Mouse (Mus musculus) stomach, postnatal 0 days (tissue): Measurements from ENCODE around the gene Psapl1. TPM values are rescaled to one million over a fixed set of nuclear protein-coding genes. Genes with fewer than 3 reads are reported as not detected.
A peak's percentile ranks its signal among the peaks of the same experiment; 100 is the strongest.

ENCODE experiments used
- ATAC-seq: fragments of 200-750 bp; cut with Nextera tagmentation; 2 replicates; pipeline ENCODE4 v1.8.0; 2017; ENCODE audit not compliant: low FRiP score, low TSS enrichment
- DNase-seq: peaks from one replicate; pipeline ENCODE4 v3.0.0-alpha.2; 2016; ENCODE audit warnings: low spot score
- H3K27ac ChIP-seq: fragments of 300-500 bp; sonication (generic); replicated peaks from 2 replicates; pipeline ENCODE4 v1.5.1; 2014; ENCODE audit warnings: mild to moderate bottlenecking, control low read depth
- H3K27me3 ChIP-seq: fragments of 300-500 bp; sonication (generic); 2 replicates; pipeline ENCODE4 v1.6.1; 2014; ENCODE audit warnings: low read length; ENCODE audit not compliant: control insufficient read depth, insufficient read depth
- H3K36me3 ChIP-seq: fragments of 300-500 bp; sonication (generic); 2 replicates; pipeline ENCODE4 v1.6.1; 2014; ENCODE audit warnings: low read length, mixed read lengths; ENCODE audit not compliant: control insufficient read depth, insufficient read depth
- H3K4me1 ChIP-seq: fragments of 300-500 bp; sonication (generic); replicated peaks from 2 replicates; pipeline ENCODE4 v1.6.1; 2014; ENCODE audit warnings: antibody characterized with exemption; ENCODE audit not compliant: control insufficient read depth, insufficient read depth
- H3K4me2 ChIP-seq: fragments of 300-500 bp; sonication (generic); replicated peaks from 2 replicates; pipeline ENCODE4 v1.6.1; 2014; ENCODE audit warnings: low read depth, mild to moderate bottlenecking, control low read depth, moderate library complexity
- H3K4me3 ChIP-seq: fragments of 300-500 bp; sonication (generic); 2 replicates; pipeline ENCODE4 v1.5.1; 2014; ENCODE audit warnings: low read depth, low read length, control low read depth
- H3K9ac ChIP-seq: fragments of 300-500 bp; sonication (generic); 2 replicates; pipeline ENCODE4 v1.6.1; 2014; ENCODE audit warnings: mild to moderate bottlenecking, low read length, control low read depth, mixed read lengths
- H3K9me3 ChIP-seq: fragments of 300-500 bp; sonication (generic); 2 replicates; pipeline ENCODE4 v1.6.1; 2016; ENCODE audit warnings: low read length; ENCODE audit not compliant: control insufficient read depth
- CTCF ChIP-seq: IDR thresholded peaks from 2 replicates; pipeline ENCODE4 v1.5.1; 2016; ENCODE audit warnings: antibody characterized with exemption, low read depth, mild to moderate bottlenecking, moderate library complexity
- EP300 ChIP-seq: optimal IDR thresholded peaks from 2 replicates; pipeline ENCODE3; 2016; ENCODE audit warnings: antibody characterized with exemption
- WGBS: fragments of 180-500 bp; shearing (Covaris S2); extraction: QIAGEN DNeasy Blood & Tissue Kit; methylation state at CpG from one replicate; pipeline ENCODE4 v1.1.7; 2014; 5-methylcytosine and 5-hydroxymethylcytosine counted together
- polyA plus RNA-seq: library from polyadenylated mRNA; unstranded; fragments of >200 nt; fragmentation: Nextera tagmentation; extraction: Ambion mirVana; gene quantifications from 2 replicates; pipeline ENCODE4 v1.2.1, GENCODE M21; 2015

Psapl1 gene
- polyA plus RNA-seq, 1 experiment from 2014 or later, result 314 TPM

DNA sequence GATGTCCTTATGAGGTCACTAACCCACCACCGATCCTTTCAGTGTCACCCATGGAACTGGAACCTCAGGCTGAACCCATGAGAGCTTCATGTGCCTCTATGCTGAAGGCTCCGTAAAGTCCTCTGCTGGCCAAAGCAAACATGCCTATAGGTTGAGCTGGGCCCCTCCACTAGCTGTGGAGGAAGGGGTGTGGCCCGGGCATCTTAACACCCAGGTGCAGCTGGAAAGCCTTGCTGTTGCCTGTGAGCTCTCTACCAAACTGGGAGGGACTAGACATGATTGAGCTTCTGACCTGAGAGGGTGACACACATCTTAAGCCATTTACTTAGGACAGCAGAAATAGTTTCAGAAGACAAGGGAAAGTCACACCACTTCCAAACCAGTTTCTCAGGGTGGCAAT lies 5.0 kb downstream of the Psapl1 start:
- TF ChIP-seq CTCF, result no peak
- no peak for TF ChIP-seq EP300

DNA sequence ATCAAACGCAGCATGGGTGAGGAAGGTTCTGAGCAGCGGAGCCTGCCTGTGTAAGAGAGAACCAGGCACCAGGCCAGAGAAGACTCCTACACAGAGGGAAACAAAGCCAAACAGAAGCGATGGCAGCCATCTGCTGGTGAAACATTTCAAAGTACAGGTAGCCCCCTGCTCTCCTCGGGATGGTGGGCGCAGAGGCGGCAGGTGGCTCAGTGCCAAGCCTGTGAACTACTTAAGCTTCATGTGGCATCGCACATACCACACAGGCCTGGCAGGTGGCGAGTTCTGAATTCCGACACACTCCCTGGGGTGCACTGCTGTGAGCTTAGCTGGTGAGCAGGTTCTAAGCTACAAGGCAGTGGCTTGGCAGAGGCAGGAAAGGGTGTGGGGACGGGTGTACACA lies 9.5 kb downstream of the Psapl1 start:
- no peak for DNase-seq
- WGBS, result 73% methylated on average over 10 of the region's 10 CpGs
- TF ChIP-seq CTCF, result 0 out of 2 replicates have a peak, but pooled peaks have one; percentile 6
- TF ChIP-seq EP300, result no peak

More for the DNA sequence above, 5.0 kb downstream of the Psapl1 start:
- Histone ChIP-seq H3K9me3 (no peaks in the 10 kb centered on the region), H3K27me3 (no peaks in the 10 kb centered on the region), H3K9ac (no peak overlapping the region), H3K4me3 (no peak overlapping the region), H3K4me1 (no peaks in the 10 kb centered on the region), H3K36me3 (no peaks in the 10 kb centered on the region), H3K4me2 (no peak overlapping the region), H3K27ac (no peak overlapping the region)
- peak; percentile 56 for DNase-seq
- WGBS, result 58% methylated on average over 3 of the region's 3 CpGs
- peak; percentile 43 for ATAC-seq

DNA sequence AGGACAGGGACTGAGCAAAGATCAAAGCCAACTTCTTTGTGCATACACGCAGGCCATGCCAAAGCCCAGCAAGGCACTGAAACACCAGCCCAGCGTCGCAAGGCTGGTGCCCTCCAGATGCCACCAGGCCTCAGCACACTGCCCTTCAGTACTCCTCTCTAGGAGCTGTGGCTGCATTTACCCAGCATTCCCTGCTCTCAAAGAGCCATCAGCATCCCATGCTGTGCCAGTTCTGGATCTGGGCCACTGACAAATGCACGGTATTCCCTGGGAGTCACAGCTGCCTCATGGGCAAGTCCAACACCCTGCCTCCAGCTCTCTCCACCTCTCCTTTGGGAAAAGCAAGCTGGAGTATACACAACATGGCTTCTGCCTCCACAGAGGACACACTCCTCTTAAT lies 16.3 kb downstream of the Psapl1 start:
- no peak overlapping the region for H3K9ac ChIP-seq
- no peaks in the 10 kb centered on the region for H3K27me3 ChIP-seq
- no peaks in the 10 kb centered on the region; the same call in 1 of the 2 replicates for H3K4me1 ChIP-seq
- no peak for ATAC-seq
- DNase-seq, result no peak
- H3K27ac ChIP-seq, result no peak overlapping the region
- H3K36me3 ChIP-seq, result no peaks in the 10 kb centered on the region
- no peaks in the 10 kb centered on the region for H3K9me3 ChIP-seq
- TF ChIP-seq EP300 (no peak), CTCF (no peak)
- WGBS, result 85% methylated on average over 4 of the region's 4 CpGs
- no peak overlapping the region for H3K4me2 ChIP-seq
- no peak overlapping the region for H3K4me3 ChIP-seq

More for the DNA sequence above, 9.5 kb downstream of the Psapl1 start:
- Histone ChIP-seq H3K4me2 (no peak overlapping the region), H3K9me3 (no peaks in the 10 kb centered on the region), H3K4me3 (no peak overlapping the region), H3K27me3 (no peaks in the 10 kb centered on the region), H3K4me1 (no peaks in the 10 kb centered on the region), H3K27ac (no peak overlapping the region), H3K36me3 (no peaks in the 10 kb centered on the region), H3K9ac (no peak overlapping the region)
- ATAC-seq, result no peak

DNA sequence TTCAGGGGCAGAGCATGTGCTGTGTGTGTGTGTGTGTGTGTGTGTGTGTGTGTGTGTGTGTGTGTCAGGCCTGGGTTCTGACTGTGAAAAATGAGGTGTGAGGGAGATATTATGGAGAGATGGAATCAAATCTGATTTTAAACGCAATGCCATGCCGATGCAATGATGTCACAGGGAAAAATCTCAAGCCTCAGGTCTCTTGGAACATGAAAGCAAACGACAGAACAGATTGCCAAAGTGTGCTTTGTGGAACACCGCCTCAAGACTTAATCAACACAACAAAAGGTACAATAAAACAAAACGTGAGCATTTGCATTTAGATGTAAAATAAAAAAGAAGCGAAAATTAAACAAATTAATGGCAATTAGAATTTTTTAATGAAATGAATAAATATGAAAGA lies 16.8 kb downstream of the Psapl1 start:
- DNase-seq (no peak), ATAC-seq (no peak)
- no peak for TF ChIP-seq CTCF
- TF ChIP-seq EP300, result no peak
- Histone ChIP-seq H3K4me3 (no peak overlapping the region), H3K27ac (no peak overlapping the region), H3K4me2 (no peak overlapping the region), H3K9ac (no peak overlapping the region), H3K9me3 (no peaks in the 10 kb centered on the region), H3K27me3 (no peaks in the 10 kb centered on the region), H3K4me1 (no peaks in the 10 kb centered on the region; the same call in 1 of the 2 replicates), H3K36me3 (no peaks in the 10 kb centered on the region)
- whole genome bisulfite sequencing, result 58% methylated on average over 6 of the region's 6 CpGs

DNA sequence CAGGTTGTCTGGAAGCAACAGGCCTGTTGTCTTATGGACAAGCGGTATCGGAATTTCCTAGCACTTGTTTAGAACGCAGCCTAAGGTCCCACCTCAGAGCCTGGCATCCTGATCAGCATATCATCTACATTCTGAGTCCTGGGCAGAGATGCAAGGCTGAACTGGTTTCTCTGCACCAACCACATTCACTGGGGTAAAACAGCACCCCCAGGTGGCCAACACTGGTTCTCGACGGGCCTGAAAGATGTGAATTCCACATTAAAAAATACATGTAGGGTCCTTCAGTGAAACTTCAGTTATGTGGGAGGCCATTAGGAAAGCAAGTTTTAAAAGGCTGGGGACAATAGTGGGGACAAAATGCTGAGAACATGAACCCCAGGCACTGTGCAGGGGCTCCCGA lies 20.0 kb downstream of the Psapl1 start:
- ATAC-seq (no peak), DNase-seq (peak; percentile 63)
- no peak for TF ChIP-seq EP300
- TF ChIP-seq CTCF, result peak; percentile 82

DNA sequence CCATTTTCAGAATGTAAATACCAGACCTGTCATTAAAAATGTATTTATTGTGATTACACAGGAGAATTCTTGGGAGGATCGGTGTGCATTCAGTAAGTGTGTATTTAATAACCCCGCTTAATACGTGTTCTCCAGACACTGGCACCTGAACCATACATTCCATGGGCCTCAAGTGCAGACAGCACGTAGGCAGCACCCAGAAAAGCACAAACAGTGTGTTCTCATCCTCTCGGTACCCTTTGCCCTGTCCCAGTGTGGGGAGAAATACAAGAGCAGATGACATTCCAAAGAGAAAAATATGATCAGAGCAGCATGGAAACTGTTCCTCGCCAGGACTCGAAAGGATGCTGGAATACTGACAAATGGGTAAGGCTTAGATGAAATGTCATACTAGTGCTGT lies 22.0 kb downstream of the Psapl1 start:
- DNase-seq (no peak), ATAC-seq (no peak)
- H3K27me3 ChIP-seq, result no peaks in the 10 kb centered on the region
- TF ChIP-seq CTCF, result no peak
- TF ChIP-seq EP300, result no peak
- no peak overlapping the region for H3K9ac ChIP-seq
- H3K36me3 ChIP-seq, result no peaks in the 10 kb centered on the region
- 51% methylated on average over 7 of the region's 7 CpGs for WGBS
- peak overlapping the region; percentile 82 for H3K27ac ChIP-seq
- no peaks in the 10 kb centered on the region; the same call in 1 of the 2 replicates for H3K4me1 ChIP-seq
- H3K9me3 ChIP-seq, result no peaks in the 10 kb centered on the region
- H3K4me3 ChIP-seq, result no peak overlapping the region
- H3K4me2 ChIP-seq, result no peak overlapping the region

More for the DNA sequence above, 20.0 kb downstream of the Psapl1 start:
- Histone ChIP-seq H3K27me3 (no peaks in the 10 kb centered on the region), H3K4me1 (no peaks in the 10 kb centered on the region; the same call in 1 of the 2 replicates), H3K9ac (no peak overlapping the region), H3K36me3 (no peaks in the 10 kb centered on the region), H3K4me2 (no peak overlapping the region), H3K27ac (no peak overlapping the region), H3K4me3 (no peak overlapping the region), H3K9me3 (no peaks in the 10 kb centered on the region)
- 69% methylated on average over 6 of the region's 6 CpGs for WGBS
